Mouse (Mus musculus) E14TG2a.4 (cell line): Measurements from ENCODE around the gene Specc1.

Source experiments
- CTCF ChIP-seq: conservative IDR thresholded peaks from 2 replicates; pipeline ENCODE4 v1.5.1; 2014; ENCODE audit warnings: low read length
- NANOG ChIP-seq: IDR thresholded peaks from 2 replicates; pipeline ENCODE4 v1.6.1; 2014; ENCODE audit warnings: borderline replicate concordance, low read length, mixed read lengths

- TF ChIP-seq CTCF = no peak
- no peak for TF ChIP-seq NANOG
These were observed 62.0 kb downstream of the Specc1 start for GRCm38 (mm10) chr11:62018315-62019205.
